Mouse (Mus musculus): Measurements from ENCODE around the gene Lrrc8b.

Lrrc8b gene

DNA sequence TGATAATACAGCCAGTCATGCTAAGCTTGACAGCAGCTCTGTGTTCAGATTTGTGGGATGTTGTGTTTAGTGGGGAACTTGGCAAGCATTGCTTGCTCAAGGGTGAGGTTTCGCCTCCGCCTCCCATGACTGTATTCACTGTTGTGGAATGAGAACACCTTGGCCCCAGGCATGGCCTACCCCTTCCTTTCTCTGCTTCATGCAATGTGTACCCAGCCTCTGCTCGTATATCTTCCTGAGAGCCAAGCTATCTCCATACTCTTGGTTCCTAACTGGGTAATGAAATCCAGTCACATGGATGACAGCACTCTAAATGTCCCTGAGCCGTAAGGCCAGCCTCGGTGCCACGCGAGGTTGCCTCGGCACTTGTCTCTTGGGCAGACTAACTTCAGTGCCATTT lies 50.0 kb downstream of the Lrrc8b start:
- in situ Hi-C loops (cut with MboI; ENCODE audit: low pct_unique_long_range_greater_than_20kb in 1 of 2, low sequenced_read_pairs in 2 of 2, unreplicated experiment in 1 of 2) = no loop called here

- in situ Hi-C loops (cut with MboI; ENCODE audit: low pct_unique_long_range_greater_than_20kb in 1 of 2, low sequenced_read_pairs in 2 of 2, unreplicated experiment in 1 of 2) = no loop called here
Observed at GRCm38 (mm10) chr5:105466471-105466902, 50.9 kb downstream of the Lrrc8b start.

GRCm38 (mm10) chr5:105467271-105467670 lies 51.7 kb downstream of the Lrrc8b start:
- in situ Hi-C loops (cut with MboI; ENCODE audit: low pct_unique_long_range_greater_than_20kb in 1 of 2, low sequenced_read_pairs in 2 of 2, unreplicated experiment in 1 of 2) = no loop called here

- in situ Hi-C loops (cut with MboI; ENCODE audit: low pct_unique_long_range_greater_than_20kb in 1 of 2, low sequenced_read_pairs in 2 of 2, unreplicated experiment in 1 of 2) = no loop called here
Observed at GRCm38 (mm10) chr5:105472983-105473705, 57.6 kb downstream of the Lrrc8b start.

DNA sequence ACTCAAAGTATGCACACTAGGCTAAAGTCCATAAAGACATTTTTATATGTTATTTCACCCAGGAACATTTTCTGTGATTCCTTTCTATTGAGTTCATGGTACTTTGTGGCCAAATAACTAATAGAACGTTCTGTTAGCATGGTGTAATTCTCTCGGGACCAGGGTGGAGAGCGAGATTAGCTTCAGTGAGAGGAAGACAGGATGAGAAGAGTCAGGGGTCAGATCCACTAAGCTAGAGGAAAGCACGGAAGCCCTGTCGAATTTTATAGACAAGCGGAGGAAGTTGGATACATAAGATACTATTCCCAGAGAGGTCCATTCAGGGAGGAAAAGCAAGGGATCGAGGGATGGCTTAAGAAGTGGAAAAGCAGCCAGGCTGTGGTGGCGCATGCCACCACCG lies 62.0 kb downstream of the Lrrc8b start:
- in situ Hi-C loops (cut with MboI; ENCODE audit: low pct_unique_long_range_greater_than_20kb in 1 of 2, low sequenced_read_pairs in 2 of 2, unreplicated experiment in 1 of 2) = no loop called here

DNA sequence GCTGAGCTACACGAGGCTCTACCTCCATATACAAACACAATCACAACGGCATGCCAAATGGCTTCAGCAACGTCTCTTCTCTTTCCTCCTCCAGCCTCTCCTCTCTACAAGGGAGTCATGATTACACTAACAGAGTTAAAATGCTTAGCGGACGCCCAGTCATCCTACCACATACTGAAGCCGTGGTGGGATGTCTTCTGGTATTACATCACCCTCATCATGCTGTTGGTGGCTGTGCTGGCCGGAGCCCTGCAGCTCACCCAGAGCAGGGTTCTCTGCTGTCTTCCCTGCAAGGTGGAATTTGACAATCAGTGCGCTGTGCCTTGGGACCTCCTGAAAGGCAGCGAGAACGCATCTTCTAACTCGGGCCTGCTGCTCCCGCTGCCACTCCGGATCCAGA lies 64.1 kb downstream of the Lrrc8b start:
- in situ Hi-C loops (cut with MboI; ENCODE audit: low pct_unique_long_range_greater_than_20kb in 1 of 2, low sequenced_read_pairs in 2 of 2, unreplicated experiment in 1 of 2) = no loop called here

- in situ Hi-C loops (cut with MboI; ENCODE audit: low pct_unique_long_range_greater_than_20kb in 1 of 2, low sequenced_read_pairs in 2 of 2, unreplicated experiment in 1 of 2) = no loop called here
Observed at GRCm38 (mm10) chr5:105480561-105480960, 65.0 kb downstream of the Lrrc8b start.

DNA sequence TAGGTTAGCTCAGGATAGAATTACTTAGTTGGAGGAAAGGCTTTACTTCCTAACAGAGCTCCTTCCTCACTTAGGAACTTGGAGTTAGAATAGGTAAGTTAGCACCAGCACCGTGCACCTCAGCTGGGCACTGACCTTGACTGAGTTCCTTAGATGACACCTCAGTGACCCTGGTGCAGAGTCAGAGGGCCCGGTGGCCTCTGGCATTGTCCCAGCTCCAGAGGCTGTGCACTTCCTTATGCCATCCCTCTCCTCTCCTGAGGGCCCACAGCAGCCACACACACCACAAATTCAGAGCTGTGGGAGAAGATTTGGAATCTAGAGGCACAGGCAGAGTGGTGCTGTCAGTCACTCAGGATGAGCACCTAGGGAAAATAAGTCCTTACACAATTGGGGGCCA lies 68.1 kb downstream of the Lrrc8b start:
- in situ Hi-C loops (cut with MboI; ENCODE audit: low pct_unique_long_range_greater_than_20kb in 1 of 2, low sequenced_read_pairs in 2 of 2, unreplicated experiment in 1 of 2) = no loop called here

DNA sequence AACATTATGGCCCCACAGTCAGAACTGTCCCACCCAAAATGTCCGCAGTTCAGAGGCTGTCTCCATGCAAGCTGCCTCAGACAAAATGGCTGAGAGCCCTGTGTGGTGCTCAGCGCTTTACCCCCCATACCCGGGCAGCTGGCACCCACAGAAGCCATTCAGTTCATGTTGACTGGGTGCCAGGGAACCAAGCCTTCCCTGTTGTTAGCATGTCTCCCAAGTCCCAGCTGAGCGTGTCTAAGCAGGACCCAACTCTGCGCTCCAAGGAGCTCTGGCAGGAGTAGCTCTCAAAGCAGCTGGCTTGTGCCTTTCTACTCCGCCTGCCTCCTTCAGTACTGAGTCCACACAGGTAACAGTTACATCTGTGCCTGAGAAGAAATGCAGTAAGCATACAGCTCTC lies 68.7 kb downstream of the Lrrc8b start:
- in situ Hi-C loops (cut with MboI; ENCODE audit: low pct_unique_long_range_greater_than_20kb in 1 of 2, low sequenced_read_pairs in 2 of 2, unreplicated experiment in 1 of 2) = no loop called here

- in situ Hi-C loops (cut with MboI; ENCODE audit: low pct_unique_long_range_greater_than_20kb in 1 of 2, low sequenced_read_pairs in 2 of 2, unreplicated experiment in 1 of 2) = no loop called here
Observed at GRCm38 (mm10) chr5:105484891-105485290, 69.3 kb downstream of the Lrrc8b start.

DNA sequence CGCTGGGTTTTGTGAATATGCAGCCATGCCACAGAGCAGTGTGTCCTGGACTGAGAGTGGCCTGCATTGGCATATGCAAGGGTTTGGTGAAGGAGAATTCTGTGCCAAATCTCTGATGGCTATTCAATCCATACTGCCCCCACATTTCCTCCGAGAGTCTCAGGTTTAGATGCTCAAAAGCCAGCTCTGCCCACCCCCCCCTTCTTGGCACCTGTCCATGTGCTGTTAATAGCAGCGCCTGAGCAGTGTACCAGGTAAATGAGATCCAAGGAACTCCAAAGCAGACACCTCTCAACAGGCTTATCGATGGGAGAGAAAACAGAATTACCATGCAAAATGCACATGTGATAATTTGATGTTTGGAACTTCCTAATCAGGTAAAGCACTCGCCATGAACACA lies 74.6 kb downstream of the Lrrc8b start:
- in situ Hi-C loops (cut with MboI; ENCODE audit: low pct_unique_long_range_greater_than_20kb in 1 of 2, low sequenced_read_pairs in 2 of 2, unreplicated experiment in 1 of 2) = loop anchor here in 1 of 2 experiments (10.0 kb wide), 1 partner anchor 85 kb away; no protein-coding TSS in a partner anchor

- in situ Hi-C loops (cut with MboI; ENCODE audit: low pct_unique_long_range_greater_than_20kb in 1 of 2, low sequenced_read_pairs in 2 of 2, unreplicated experiment in 1 of 2) = loop anchor here in 1 of 2 experiments (10.0 kb wide), 1 partner anchor 87 kb away; no protein-coding TSS in a partner anchor
Observed at GRCm38 (mm10) chr5:105491389-105491788, 75.8 kb downstream of the Lrrc8b start.

- in situ Hi-C loops (cut with MboI; ENCODE audit: low pct_unique_long_range_greater_than_20kb in 1 of 2, low sequenced_read_pairs in 2 of 2, unreplicated experiment in 1 of 2) = loop anchor here in 1 of 2 experiments (10.0 kb wide), 1 partner anchor 88 kb away; no protein-coding TSS in a partner anchor
Observed at GRCm38 (mm10) chr5:105492367-105493246, 77.0 kb downstream of the Lrrc8b start.

GRCm38 (mm10) chr5:105493377-105493776 lies 77.8 kb downstream of the Lrrc8b start:
- in situ Hi-C loops (cut with MboI; ENCODE audit: low pct_unique_long_range_greater_than_20kb in 1 of 2, low sequenced_read_pairs in 2 of 2, unreplicated experiment in 1 of 2) = loop anchor here in 1 of 2 experiments (10.0 kb wide), 1 partner anchor 89 kb away; no protein-coding TSS in a partner anchor

DNA sequence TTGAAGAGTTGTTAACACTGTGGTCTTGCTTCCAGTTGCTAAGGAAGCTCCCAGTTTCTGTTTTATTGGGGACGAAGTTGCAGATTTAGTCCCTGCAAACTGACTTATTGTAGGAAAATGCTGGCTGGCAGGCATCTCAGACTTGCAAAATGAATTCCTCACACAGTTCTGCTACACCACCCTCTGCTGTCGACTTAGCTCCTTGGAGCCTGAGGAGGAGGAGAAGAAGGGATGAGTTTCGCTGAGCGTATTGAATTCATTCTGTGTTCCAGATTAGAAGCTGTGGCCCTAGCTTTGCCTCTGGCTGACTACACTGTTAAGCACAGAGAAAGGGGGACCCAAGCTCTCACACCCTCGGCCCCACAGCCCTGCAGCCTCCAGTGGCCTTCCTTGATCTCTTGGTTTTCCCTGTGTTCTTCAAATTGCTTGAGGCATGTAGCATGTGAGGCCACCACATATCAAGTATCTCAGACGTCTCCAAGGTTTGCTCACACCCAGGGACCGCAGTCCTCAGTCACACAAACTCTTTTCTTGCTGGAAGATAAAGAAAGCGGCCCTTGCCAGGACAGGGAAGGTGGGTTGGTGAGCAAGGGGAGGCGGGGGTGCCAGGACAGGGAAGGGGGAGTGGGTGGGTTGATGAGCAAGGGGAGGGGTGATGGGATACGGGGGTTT lies 78.8 kb downstream of the Lrrc8b start:
- in situ Hi-C loops (cut with MboI; ENCODE audit: low pct_unique_long_range_greater_than_20kb in 1 of 2, low sequenced_read_pairs in 2 of 2, unreplicated experiment in 1 of 2) = loop anchor here in 1 of 2 experiments (10.0 kb wide), 1 partner anchor 90 kb away; no protein-coding TSS in a partner anchor

DNA sequence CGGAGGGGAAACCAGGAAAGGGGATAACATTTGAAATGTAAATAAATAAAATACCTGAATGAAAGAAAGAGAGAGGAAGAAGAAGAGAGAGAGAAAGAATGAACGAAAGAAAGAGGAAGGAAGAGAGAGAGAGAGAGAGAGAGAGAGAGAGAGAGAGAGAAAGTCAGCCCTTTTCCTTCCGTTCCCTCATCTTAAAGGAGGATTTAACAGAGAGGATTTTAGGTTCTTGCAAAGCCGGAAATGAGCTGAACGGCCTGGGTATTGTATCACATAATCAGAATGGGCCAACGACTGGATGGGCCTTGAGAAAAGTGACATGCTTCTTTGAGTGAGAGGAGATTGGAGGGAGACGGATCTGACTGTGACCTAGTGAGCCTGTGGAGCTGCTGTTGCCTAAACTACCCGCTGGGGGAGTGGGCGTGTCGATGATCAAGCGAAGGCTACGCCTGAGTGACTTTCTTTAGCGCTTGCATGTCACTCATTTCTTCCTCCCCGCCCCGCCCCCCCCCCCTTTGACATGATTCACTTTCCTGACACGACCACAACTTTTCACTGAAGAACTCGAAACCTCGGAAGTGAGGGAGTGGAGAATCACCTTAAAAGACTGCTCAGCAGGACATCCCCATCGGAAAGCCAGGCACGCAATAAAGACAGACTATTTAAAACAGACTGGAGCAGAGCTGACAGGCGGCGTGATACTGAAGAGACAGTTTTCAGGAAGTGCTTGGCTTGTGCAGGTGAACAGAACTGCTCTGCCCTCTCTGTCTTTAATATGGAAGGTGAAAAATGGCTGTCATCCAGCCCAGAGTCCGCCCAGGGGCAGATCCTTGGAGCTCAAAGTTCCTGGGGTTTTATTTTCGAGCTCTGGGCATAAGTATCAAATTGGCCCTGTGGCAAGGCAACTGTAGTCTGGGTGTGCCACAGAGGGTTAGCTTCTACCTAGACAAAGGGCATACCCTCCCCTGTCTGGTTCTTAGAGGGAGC lies 79.6 kb downstream of the Lrrc8b start:
- in situ Hi-C loops (cut with MboI; ENCODE audit: low pct_unique_long_range_greater_than_20kb in 1 of 2, low sequenced_read_pairs in 2 of 2, unreplicated experiment in 1 of 2) = loop anchor here (5.0 to 10.0 kb wide), 3 partner anchors 88 to 157 kb away; no protein-coding TSS in a partner anchor

DNA sequence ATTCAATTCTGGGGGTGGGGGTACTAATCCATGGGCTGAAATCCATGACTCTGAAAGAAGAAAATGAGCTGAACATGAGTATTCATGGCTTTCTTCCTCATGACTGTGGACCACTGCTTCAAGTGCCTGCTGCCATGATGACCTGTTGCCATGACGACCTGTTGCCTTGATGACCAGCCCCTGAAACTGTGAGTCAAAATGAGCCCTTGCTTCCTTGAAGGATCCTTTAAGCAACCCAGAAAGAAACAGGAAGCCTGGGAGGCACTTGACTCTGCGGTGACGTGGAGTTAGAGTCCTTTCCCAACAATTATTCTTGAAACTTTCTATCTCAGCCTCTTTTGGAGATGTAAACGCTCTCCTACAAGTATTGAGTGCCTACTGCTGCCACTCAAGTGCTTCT lies 80.6 kb downstream of the Lrrc8b start:
- in situ Hi-C loops (cut with MboI; ENCODE audit: low pct_unique_long_range_greater_than_20kb in 1 of 2, low sequenced_read_pairs in 2 of 2, unreplicated experiment in 1 of 2) = loop anchor here (5.0 to 10.0 kb wide), 3 partner anchors 89 to 156 kb away; no protein-coding TSS in a partner anchor

Data from mouse embryonic stem cell (cell line).